Mouse (Mus musculus): ENCODE results near the gene Gemin5.

DNA sequence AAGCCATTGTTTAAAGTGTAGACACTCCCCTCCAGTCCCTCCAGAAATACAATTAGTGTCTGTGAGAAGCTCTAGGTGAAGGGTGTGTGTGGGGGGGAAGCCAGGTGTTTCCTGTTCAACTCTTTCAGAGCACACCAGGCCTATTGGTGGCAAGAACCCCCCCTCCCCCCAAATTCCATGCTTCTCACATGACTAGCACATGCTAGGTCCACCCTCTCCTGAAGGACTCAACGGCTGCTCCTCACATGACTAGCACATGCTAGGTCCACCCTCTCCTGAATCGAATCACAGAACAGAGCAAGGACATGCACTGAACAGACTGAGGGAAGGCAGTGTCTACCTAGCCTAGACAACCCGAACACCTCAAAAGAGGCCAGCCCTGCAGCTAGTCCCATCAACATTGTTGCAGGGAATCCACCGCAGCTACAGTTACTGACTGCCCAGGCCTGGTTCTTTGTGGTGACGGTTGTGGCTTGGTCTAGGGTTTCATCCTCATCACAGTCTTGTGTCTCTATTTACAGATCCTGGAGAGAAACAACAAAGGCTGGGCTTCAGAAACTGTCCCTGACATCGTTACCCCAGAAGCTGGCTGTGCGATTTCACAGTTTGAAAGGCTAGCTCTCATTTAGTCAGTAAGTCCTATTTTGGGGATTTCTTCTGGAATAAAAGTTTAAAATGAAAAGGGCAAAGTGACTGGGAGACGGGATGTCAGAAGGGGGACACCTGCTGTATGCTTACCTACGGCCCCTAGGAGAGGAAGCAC lies 65.6 kb downstream of the Gemin5 start:
- no peak for TF ChIP-seq POLR2A (IDR thresholded peaks at IDR 0.05; ENCODE audit: control insufficient read depth, low read depth, low read length)
- TF ChIP-seq CTCF (IDR thresholded peaks at IDR 0.05; ENCODE audit: control insufficient read depth, insufficient read depth, insufficient replicate concordance, low read depth, low read length): no peak

All from testis, adult 2 months (tissue).